ENCODE assay signal across 8 mouse cellular contexts in the genomic region with DNA sequence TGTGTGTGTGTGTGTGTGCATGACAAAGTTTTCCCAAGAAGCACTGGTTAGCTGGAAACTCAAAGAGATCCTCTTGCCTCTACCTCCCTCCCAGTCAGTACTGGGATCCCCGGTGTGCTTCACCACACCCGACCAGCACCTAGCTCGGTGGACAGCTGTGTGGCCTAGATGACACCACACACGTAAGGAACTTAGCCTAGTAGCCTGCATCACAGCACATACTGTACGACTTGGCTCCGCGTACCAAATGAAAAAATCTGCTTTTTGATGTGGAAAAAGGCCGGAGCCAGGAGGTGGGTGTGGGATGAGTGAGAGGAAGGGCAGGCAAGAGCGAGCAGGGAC. TPM values are rescaled to one million over a fixed set of nuclear protein-coding genes. Genes with fewer than 3 reads are reported as not detected.
DNase-seq lines count a peak whose midpoint lies in the region; ATAC-seq lines count a peak whose summit lies in the region.

No protein-coding gene starts in this region.

- H3K4me2 ChIP-seq in kidney, embryonic 14.5 days (replicated peaks; ENCODE audit: low read depth, low read length), result peak overlapping the region; percentile 76

- peak overlapping the region; percentile 84 for H3K9ac ChIP-seq in kidney, embryonic 14.5 days (ENCODE audit: low read depth, low read length)

- no peak for DNase-seq in kidney, postnatal 4 days
- DNase-seq in R1 (ENCODE audit: low read depth, low spot score), result peak; percentile 73
- DNase-seq in adrenal gland, adult 2 months, result no peak
- no peak for DNase-seq in adrenal gland, adult 8-10 months
- DNase-seq in thymus, postnatal 25 days, result no peak

- no peaks in the 10 kb centered on the region for H3K27me3 ChIP-seq in kidney, embryonic 14.5 days (ENCODE audit: control insufficient read depth, insufficient read depth, low read length)

- 2% methylated on average over 9 of the region's 9 CpGs for WGBS in kidney, embryonic 14.5 days

- no peak for ATAC-seq in kidney, embryonic 14.5 days (ENCODE audit: low FRiP score, low TSS enrichment)
- peak; percentile 20 for ATAC-seq in granulocyte monocyte progenitor cell, adult 5-6 weeks (replicated peaks; ENCODE audit: poor library complexity, severe bottlenecking)
- peak; percentile 36 for ATAC-seq in megakaryocyte progenitor cell, adult 5-6 weeks (replicated peaks; ENCODE audit: poor library complexity)

- H3K4me1 ChIP-seq in kidney, embryonic 14.5 days (ENCODE audit: control insufficient read depth, insufficient read depth, low read length), result 0 out of 2 replicates have a peak, but pooled peaks cover 6% of the 10 kb centered on the region

- peak overlapping the region; percentile 74 for H3K4me3 ChIP-seq in kidney, embryonic 14.5 days (ENCODE audit: low read length)

- peak overlapping the region; percentile 81 for H3K27ac ChIP-seq in kidney, embryonic 14.5 days (ENCODE audit: low read depth, low read length)

- no peaks in the 10 kb centered on the region for H3K36me3 ChIP-seq in kidney, embryonic 14.5 days (ENCODE audit: control insufficient read depth, insufficient read depth, low read length)

- H3K9me3 ChIP-seq in kidney, embryonic 14.5 days (ENCODE audit: control insufficient read depth, low read length), result no peaks in the 10 kb centered on the region

RNA-seq across cellular contexts. Expression of gene Wdr89, which starts 0.5 kb away (rescaled TPM):
- 14.7 and 15.7 TPM in 2 replicates for polyA plus RNA-seq in kidney, embryonic 14.5 days (2014; fragmentation: Nextera tagmentation; extraction: Ambion mirVana)
- total RNA-seq in granulocyte monocyte progenitor cell, adult 5-6 weeks (2014; fragmentation: Nextera tagmentation), result 12.7 and 16.5 TPM in 2 replicates
- total RNA-seq in granulocyte monocyte progenitor cell, adult 5-6 weeks (2017), result 22.5 and 38.8 TPM in 2 replicates
- total RNA-seq in megakaryocyte progenitor cell, adult 5-6 weeks (2015), result 17.0 and 20.6 TPM in 2 replicates
- 17.4 and 17.5 TPM in 2 replicates for total RNA-seq in megakaryocyte progenitor cell, adult 5-6 weeks (2017)
- total RNA-seq in adrenal gland, adult 2 months (2021), result 1 to 10 TPM; 3.2 to 4.9 TPM
- polyA plus RNA-seq in adrenal gland, adult 2 months (2012; rRNA removed), result 1.5 and 2.0 TPM in 2 replicates
- total RNA-seq in adrenal gland, adult 8-10 months (2022), result 1 to 10 TPM; 4.8 to 5.9 (median 5.5) TPM
